Mouse (Mus musculus): ENCODE results near the gene C2cd2l. TPM values are rescaled to one million over a fixed set of nuclear protein-coding genes. Genes with fewer than 3 reads are reported as not detected.
"Not testable (repeated sequence)": the region's sequence is repeated elsewhere in the genome, so short reads cannot be mapped to it uniquely, and the experiment has no call there.

Gene C2cd2l
- polyA plus RNA-seq, 1 experiment from 2014 or later: 9.5 TPM

DNA sequence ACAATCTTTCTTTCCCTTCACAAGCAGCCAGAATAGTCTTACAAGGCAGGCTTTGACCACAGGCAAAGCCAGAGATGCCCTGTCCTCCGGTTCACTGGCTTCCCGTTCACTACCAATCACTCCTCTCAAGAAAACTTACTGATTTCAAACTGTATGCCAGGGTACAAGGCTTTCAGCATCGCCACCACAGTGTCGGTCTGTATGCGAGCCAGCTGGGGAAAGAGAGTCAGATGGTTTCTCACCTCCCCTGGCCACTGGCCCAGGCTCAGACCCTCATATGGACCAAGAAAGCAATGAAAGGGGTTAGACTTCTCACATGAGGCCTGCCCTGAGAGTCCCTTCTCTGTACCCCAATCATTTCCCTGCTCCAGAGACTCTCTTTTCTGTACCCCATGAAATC is 21.4 kb upstream of the C2cd2l start:
- no peaks in the 10 kb centered on the region for H3K9me3 ChIP-seq (ENCODE audit: control insufficient read depth, low read length)
- H3K9ac ChIP-seq (ENCODE audit: low read depth, low read length): no peak overlapping the region
- WGBS: 88% methylated on average over 5 of the region's 5 CpGs
- peaks cover 19% of the 10 kb centered on the region for H3K4me1 ChIP-seq (ENCODE audit: control insufficient read depth, insufficient read depth, low read length)
- no peak overlapping the region for H3K27ac ChIP-seq (replicated peaks; ENCODE audit: low read depth, low read length)
- peaks cover 46% of the 10 kb centered on the region for H3K36me3 ChIP-seq (ENCODE audit: control insufficient read depth, insufficient read depth, low read length)
- no peak overlapping the region for H3K4me3 ChIP-seq (ENCODE audit: low read depth, low read length)
- H3K4me2 ChIP-seq (ENCODE audit: low read depth, low read length): no peak overlapping the region
- ATAC-seq (ENCODE audit: low read depth) (no peak), DNase-seq (ENCODE audit: low spot score) (no peak)
- H3K27me3 ChIP-seq (replicated peaks; ENCODE audit: control insufficient read depth, insufficient read depth, low read length): no peaks in the 10 kb centered on the region

DNA sequence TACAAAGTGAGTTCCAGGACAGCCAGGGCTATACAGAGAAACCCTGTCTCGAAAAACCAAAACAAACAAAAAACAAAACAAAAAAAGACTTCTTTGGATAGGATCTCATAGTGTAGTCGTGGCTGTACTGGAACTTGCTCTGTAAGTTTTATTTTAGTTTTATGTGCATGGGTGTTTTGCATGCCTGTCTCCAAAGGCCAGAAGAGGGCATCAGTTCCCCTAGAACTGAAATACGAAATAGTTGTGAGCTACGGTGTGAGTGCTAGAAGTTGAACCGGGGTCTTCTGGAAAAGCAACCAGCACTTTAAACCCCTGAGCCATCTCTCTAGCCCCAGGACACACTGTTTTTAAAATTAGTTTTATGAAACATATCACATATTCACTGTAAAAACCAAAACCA is 18.5 kb upstream of the C2cd2l start:
- Histone ChIP-seq H3K4me2 (ENCODE audit: low read depth, low read length) (no peak overlapping the region), H3K27me3 (replicated peaks; ENCODE audit: control insufficient read depth, insufficient read depth, low read length) (no peaks in the 10 kb centered on the region), H3K27ac (replicated peaks; ENCODE audit: low read depth, low read length) (no peak overlapping the region), H3K9ac (ENCODE audit: low read depth, low read length) (no peak overlapping the region), H3K4me1 (ENCODE audit: control insufficient read depth, insufficient read depth, low read length) (peaks cover 20% of the 10 kb centered on the region), H3K4me3 (ENCODE audit: low read depth, low read length) (no peak overlapping the region), H3K9me3 (ENCODE audit: control insufficient read depth, low read length) (no peaks in the 10 kb centered on the region), H3K36me3 (ENCODE audit: control insufficient read depth, insufficient read depth, low read length) (peaks cover 48% of the 10 kb centered on the region)
- DNase-seq (ENCODE audit: low spot score) (no peak), ATAC-seq (ENCODE audit: low read depth) (no peak)
- 79% methylated on average over 5 of the region's 5 CpGs for WGBS

DNA sequence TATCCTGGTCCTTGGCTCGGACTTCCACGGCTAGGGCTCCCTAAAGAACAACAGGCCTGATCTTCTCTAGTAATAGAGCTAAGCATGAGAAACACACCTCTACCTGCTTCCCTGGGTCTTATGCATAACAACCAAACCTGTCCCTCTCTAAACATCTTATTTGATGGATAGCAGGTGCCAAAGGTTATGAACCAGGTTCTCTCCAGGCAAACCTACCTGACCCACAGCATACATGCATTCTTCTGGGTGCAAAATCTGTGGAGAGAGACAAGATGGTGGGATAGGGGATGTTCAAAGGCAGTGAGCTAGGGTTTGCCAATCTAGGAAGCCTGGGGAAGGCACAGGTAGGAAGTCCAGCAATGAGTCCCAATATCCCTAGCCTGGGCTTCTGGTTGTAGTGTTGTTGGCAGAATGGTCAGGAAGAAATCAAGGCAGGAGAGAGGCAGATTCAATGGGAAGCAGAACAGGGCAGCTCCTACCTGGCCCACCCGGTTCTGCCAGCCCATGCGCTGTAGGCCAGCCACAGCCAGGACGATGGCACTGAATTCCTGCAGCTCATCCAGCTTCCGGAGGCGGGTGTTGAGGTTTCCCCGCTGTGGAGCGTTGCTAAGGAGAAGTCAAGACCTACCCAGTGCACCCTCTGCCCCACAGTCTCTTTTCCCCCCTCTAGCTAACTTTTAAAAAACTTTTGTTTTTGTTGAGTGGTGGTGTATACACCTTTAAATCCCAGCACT is 17.5 kb upstream of the C2cd2l start:
- 54% methylated on average over 9 of the region's 9 CpGs for WGBS

DNA sequence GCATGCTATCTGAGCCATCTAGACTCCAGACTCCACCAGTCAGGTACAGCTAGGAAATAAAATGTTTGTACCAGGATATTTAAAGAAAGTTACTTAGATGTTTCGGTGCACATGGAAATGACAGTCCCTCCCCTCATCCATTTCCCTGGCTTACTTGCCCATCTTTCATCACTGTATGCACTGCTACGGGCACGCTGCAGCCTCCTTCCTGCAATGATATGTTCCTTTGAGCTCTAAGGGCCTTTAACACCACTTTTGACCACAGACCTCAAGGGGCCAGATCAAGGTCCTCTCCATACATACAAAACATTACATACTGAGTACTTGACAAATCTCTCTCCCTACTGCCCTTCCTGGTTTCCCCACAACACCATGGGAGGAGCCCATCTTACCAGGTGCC is 16.9 kb upstream of the C2cd2l start:
- Histone ChIP-seq H3K4me3 (ENCODE audit: low read depth, low read length) (peak overlapping the region; percentile 90), H3K4me2 (ENCODE audit: low read depth, low read length) (peak overlapping the region; percentile 85), H3K4me1 (ENCODE audit: control insufficient read depth, insufficient read depth, low read length) (peaks cover 12% of the 10 kb centered on the region), H3K36me3 (ENCODE audit: control insufficient read depth, insufficient read depth, low read length) (peaks cover 61% of the 10 kb centered on the region), H3K27me3 (replicated peaks; ENCODE audit: control insufficient read depth, insufficient read depth, low read length) (no peaks in the 10 kb centered on the region), H3K9ac (ENCODE audit: low read depth, low read length) (peak overlapping the region; percentile 54), H3K9me3 (ENCODE audit: control insufficient read depth, low read length) (no peaks in the 10 kb centered on the region), H3K27ac (replicated peaks; ENCODE audit: low read depth, low read length) (no peak overlapping the region)
- DNase-seq (ENCODE audit: low spot score) (no peak), ATAC-seq (ENCODE audit: low read depth) (no peak)
- 61% methylated on average over 3 of the region's 3 CpGs for WGBS

More for the DNA sequence above, 17.5 kb upstream of the C2cd2l start:
- ATAC-seq (ENCODE audit: low read depth) (no peak), DNase-seq (ENCODE audit: low spot score) (no peak)
- H3K9me3 ChIP-seq (ENCODE audit: control insufficient read depth, low read length): no peaks in the 10 kb centered on the region
- peak overlapping the region; percentile 54 for H3K9ac ChIP-seq (ENCODE audit: low read depth, low read length)
- H3K36me3 ChIP-seq (ENCODE audit: control insufficient read depth, insufficient read depth, low read length): peaks cover 57% of the 10 kb centered on the region
- peak overlapping the region; percentile 90 for H3K4me3 ChIP-seq (ENCODE audit: low read depth, low read length)
- H3K4me2 ChIP-seq (ENCODE audit: low read depth, low read length): peak overlapping the region; percentile 85
- H3K4me1 ChIP-seq (ENCODE audit: control insufficient read depth, insufficient read depth, low read length): peaks cover 13% of the 10 kb centered on the region
- 0 out of 2 replicates have a peak overlapping the region, but pooled peaks have one; percentile 10 for H3K27ac ChIP-seq (replicated peaks; ENCODE audit: low read depth, low read length)
- H3K27me3 ChIP-seq (replicated peaks; ENCODE audit: control insufficient read depth, insufficient read depth, low read length): no peaks in the 10 kb centered on the region

DNA sequence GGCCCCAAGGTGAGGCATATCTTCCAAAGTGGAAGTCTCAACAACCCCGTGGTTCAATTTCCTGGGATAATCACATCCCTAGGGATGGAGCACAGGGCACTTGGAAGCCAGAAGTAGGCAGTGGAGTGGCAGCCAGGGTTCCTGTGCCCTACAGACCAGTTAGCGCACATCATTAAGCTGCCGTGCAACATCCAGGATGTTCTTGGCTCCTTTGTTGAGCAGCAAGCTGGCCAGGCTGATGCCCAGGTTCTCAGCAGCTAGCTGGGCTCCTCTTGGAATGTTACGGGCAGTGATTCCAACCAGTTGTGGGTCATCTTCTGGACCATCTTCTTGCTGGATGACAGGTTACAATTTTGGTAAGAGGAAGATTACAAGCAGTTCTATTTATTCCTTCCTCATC is 16.4 kb upstream of the C2cd2l start:
- not testable (repeated sequence) for DNase-seq (ENCODE audit: low spot score); H3K9me3 ChIP-seq (ENCODE audit: control insufficient read depth, low read length); ATAC-seq (ENCODE audit: low read depth); H3K27me3 ChIP-seq (replicated peaks; ENCODE audit: control insufficient read depth, insufficient read depth, low read length); H3K27ac ChIP-seq (replicated peaks; ENCODE audit: low read depth, low read length)
- peak overlapping the region; percentile 54 for H3K9ac ChIP-seq (ENCODE audit: low read depth, low read length)
- peaks cover 12% of the 10 kb centered on the region for H3K4me1 ChIP-seq (ENCODE audit: control insufficient read depth, insufficient read depth, low read length)
- peak overlapping the region; percentile 90 for H3K4me3 ChIP-seq (ENCODE audit: low read depth, low read length)
- peaks cover 61% of the 10 kb centered on the region for H3K36me3 ChIP-seq (ENCODE audit: control insufficient read depth, insufficient read depth, low read length)
- peak overlapping the region; percentile 85 for H3K4me2 ChIP-seq (ENCODE audit: low read depth, low read length)
- 29% methylated on average over 4 of the region's 4 CpGs for WGBS

DNA sequence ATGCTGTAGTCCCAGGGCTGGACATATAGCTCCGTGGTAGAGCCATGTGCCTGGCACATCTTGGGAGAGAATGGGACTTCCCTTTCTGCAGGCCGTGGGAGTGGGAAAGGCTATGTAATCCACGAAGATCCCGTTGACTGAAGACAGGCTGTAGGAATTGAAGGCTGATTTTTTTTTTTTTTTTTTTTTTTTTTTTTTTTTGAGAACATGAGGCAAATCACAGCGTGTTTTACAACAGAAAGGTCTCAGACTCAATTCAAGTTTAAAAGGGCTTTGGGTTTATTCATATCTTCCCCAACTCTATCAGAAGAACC is 16.0 kb upstream of the C2cd2l start:
- WGBS: under 1% methylated on average over 5 of the region's 5 CpGs
- H3K4me2 ChIP-seq (ENCODE audit: low read depth, low read length): peak overlapping the region; percentile 85
- peaks cover 61% of the 10 kb centered on the region for H3K36me3 ChIP-seq (ENCODE audit: control insufficient read depth, insufficient read depth, low read length)
- peak overlapping the region; percentile 96 for H3K9ac ChIP-seq (ENCODE audit: low read depth, low read length)
- H3K9me3 ChIP-seq (ENCODE audit: control insufficient read depth, low read length): no peaks in the 10 kb centered on the region
- H3K4me3 ChIP-seq (ENCODE audit: low read depth, low read length): peak overlapping the region; percentile 90
- no peaks in the 10 kb centered on the region for H3K27me3 ChIP-seq (replicated peaks; ENCODE audit: control insufficient read depth, insufficient read depth, low read length)
- ATAC-seq (ENCODE audit: low read depth) (no peak), DNase-seq (ENCODE audit: low spot score) (no peak)
- H3K27ac ChIP-seq (replicated peaks; ENCODE audit: low read depth, low read length): peak overlapping the region; percentile 94
- peaks cover 12% of the 10 kb centered on the region for H3K4me1 ChIP-seq (ENCODE audit: control insufficient read depth, insufficient read depth, low read length)

DNA sequence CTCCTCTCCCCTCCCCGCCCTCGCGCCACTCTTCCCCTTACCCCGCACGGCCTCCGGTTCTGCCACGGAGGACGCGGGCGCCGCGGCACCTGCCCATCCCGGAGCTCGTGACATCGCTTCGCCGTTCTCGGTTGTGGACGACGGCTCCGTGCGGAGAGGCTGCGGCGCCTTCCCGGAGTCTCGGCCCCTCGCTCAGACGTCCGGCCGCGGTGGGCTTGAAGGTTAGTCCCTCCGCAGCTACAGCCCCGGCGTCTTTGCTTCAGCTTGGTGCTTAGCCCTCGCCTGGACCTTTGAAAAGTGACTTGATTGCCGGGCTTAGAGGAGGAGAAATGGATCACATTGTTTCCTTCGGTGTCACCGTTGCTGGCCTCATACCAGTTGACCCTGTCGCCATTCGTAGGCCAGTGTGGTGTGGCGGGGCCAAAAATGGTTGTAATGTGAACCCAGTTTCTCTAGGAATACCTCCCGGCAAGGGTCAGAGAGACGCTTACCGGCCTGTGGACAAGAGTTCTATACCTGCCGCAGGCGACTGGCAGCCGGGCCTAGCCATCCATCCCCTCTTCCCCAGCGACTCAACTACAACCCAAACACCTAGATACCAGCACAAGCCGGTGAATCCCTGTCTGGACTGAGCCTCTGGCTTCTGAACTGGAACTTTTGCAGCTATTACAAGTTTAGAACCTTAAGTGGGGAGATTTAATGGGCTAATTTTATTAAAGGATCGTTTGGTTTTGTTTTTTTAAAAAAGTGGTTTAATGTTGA is 15.4 kb upstream of the C2cd2l start:
- Histone ChIP-seq H3K4me1 (ENCODE audit: control insufficient read depth, insufficient read depth, low read length) (peaks cover 12% of the 10 kb centered on the region), H3K36me3 (ENCODE audit: control insufficient read depth, insufficient read depth, low read length) (peaks cover 63% of the 10 kb centered on the region), H3K27me3 (replicated peaks; ENCODE audit: control insufficient read depth, insufficient read depth, low read length) (no peaks in the 10 kb centered on the region), H3K9me3 (ENCODE audit: control insufficient read depth, low read length) (no peaks in the 10 kb centered on the region), H3K4me3 (ENCODE audit: low read depth, low read length) (peak overlapping the region; percentile 90), H3K9ac (ENCODE audit: low read depth, low read length) (peak overlapping the region; percentile 96), H3K27ac (replicated peaks; ENCODE audit: low read depth, low read length) (peak overlapping the region; percentile 94), H3K4me2 (ENCODE audit: low read depth, low read length) (peak overlapping the region; percentile 85)
- under 1% methylated on average over 38 of the region's 50 CpGs for WGBS
- no peak; the same call in 1 of the 2 replicates for ATAC-seq (ENCODE audit: low read depth)
- peak; percentile 22 for DNase-seq (ENCODE audit: low spot score)

DNA sequence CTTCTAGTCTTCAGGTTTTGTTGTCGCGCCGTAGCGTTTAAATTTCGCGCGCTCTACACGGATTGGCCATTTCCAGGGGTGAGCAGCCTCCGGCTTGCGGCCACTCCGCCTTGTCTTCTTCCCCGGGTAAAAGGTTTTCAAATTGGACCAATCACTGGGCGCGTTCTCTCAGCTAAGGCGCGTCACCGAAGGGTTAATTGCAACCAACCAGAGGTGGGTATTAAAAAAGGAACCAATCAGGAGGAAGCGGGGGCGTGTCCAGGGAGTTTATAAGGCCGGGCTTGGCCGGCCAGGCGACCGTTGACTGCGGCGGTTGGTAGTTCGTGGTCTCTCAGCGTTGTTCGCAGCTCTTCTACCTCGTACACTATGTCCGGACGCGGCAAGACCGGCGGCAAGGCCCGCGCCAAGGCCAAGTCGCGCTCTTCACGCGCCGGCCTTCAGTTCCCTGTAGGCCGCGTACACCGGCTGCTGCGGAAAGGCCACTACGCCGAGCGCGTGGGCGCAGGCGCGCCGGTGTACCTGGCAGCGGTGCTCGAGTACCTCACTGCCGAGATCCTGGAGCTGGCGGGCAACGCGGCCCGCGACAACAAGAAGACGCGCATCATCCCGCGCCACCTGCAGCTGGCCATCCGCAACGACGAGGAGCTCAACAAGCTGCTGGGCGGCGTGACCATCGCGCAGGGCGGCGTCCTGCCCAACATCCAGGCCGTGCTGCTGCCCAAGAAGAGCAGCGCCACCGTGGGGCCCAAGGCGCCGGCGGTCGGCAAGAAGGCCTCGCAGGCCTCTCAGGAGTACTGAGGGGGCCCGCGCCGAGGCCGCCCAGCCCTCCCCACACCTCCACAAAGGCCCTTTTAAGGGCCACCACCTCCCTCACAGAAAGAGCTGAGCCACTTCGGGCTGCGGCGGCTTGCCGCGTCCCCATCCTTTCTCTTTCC is 14.6 kb upstream of the C2cd2l start, which contains the start of gene H2afx:
Gene H2afx, plus strand, starts transcription at position 299 of the 935 bp plus-strand sequence.
- under 1% methylated on average over 55 of the region's 91 CpGs for WGBS
- peak within 1 kb of the TSS; percentile 90 for H3K4me3 ChIP-seq (ENCODE audit: low read depth, low read length)
- peaks cover 70% of the 10 kb centered on the region for H3K36me3 ChIP-seq (ENCODE audit: control insufficient read depth, insufficient read depth, low read length)
- no peaks in the 10 kb centered on the region for H3K27me3 ChIP-seq (replicated peaks; ENCODE audit: control insufficient read depth, insufficient read depth, low read length)
- H3K9ac ChIP-seq (ENCODE audit: low read depth, low read length): peak within 1 kb of the TSS; percentile 96
- H3K4me2 ChIP-seq (ENCODE audit: low read depth, low read length): peak within 1 kb of the TSS; percentile 85
- no peaks in the 10 kb centered on the region for H3K9me3 ChIP-seq (ENCODE audit: control insufficient read depth, low read length)
- DNase-seq (ENCODE audit: low spot score) (peak; percentile 100), ATAC-seq (ENCODE audit: low read depth) (peak; percentile 95)
- peak within 1 kb of the TSS; percentile 94 for H3K27ac ChIP-seq (replicated peaks; ENCODE audit: low read depth, low read length)
- peaks cover 12% of the 10 kb centered on the region for H3K4me1 ChIP-seq (ENCODE audit: control insufficient read depth, insufficient read depth, low read length)

Data from embryonic facial prominence, embryonic 14.5 days (tissue).